Mouse (Mus musculus) hindbrain, embryonic 11.5 days (tissue): ENCODE measurements at regions not wholly inside any gene's neighbourhood (a gene's known extent, or its start where the extent isn't known, plus 50 kb on each side); places are given as distances from the start of the nearest gene placed in this dataset.

ENCODE experiments used
- ATAC-seq: fragments of 200-750 bp; cut with Nextera tagmentation; 2 replicates; pipeline ENCODE4 v1.8.0; 2017; ENCODE audit warnings: mild to moderate bottlenecking, moderate TSS enrichment, moderate library complexity; ENCODE audit not compliant: low FRiP score
- DNase-seq: peaks from one replicate; pipeline ENCODE4 v3.0.0-alpha.2; 2015; ENCODE audit warnings: low spot score
- H3K27ac ChIP-seq: fragments of 300-500 bp; sonication (generic); 2 replicates; pipeline ENCODE4 v1.5.1; 2014; ENCODE audit warnings: mild to moderate bottlenecking, low read depth, low read length
- H3K27me3 ChIP-seq: fragments of 300-500 bp; sonication (generic); 2 replicates; pipeline ENCODE4 v1.6.1; 2014; ENCODE audit warnings: mild to moderate bottlenecking, low read length, moderate library complexity, mixed read lengths; ENCODE audit not compliant: control insufficient read depth, insufficient read depth
- H3K36me3 ChIP-seq: fragments of 300-500 bp; sonication (generic); 2 replicates; pipeline ENCODE4 v1.6.1; 2014; ENCODE audit warnings: mild to moderate bottlenecking, low read length, moderate library complexity, mixed read lengths; ENCODE audit not compliant: control insufficient read depth, insufficient read depth
- H3K4me1 ChIP-seq: fragments of 300-500 bp; sonication (generic); replicated peaks from 2 replicates; pipeline ENCODE4 v1.6.1; 2014; ENCODE audit warnings: low read length, mixed read lengths; ENCODE audit not compliant: control insufficient read depth, insufficient read depth
- H3K4me2 ChIP-seq: fragments of 300-500 bp; sonication (generic); replicated peaks from 2 replicates; pipeline ENCODE4 v1.6.1; 2014; ENCODE audit warnings: mild to moderate bottlenecking, low read depth, low read length
- H3K4me3 ChIP-seq: fragments of 300-500 bp; sonication (generic); 2 replicates; pipeline ENCODE4 v1.5.1; 2014; ENCODE audit warnings: low read depth, low read length
- H3K9ac ChIP-seq: fragments of 300-500 bp; sonication (generic); 2 replicates; pipeline ENCODE4 v1.6.1; 2014; ENCODE audit warnings: low read depth, low read length
- H3K9me3 ChIP-seq: fragments of 300-500 bp; sonication (generic); 2 replicates; pipeline ENCODE4 v1.6.1; 2016; ENCODE audit warnings: low read length; ENCODE audit not compliant: control insufficient read depth
- WGBS: fragments of 180-500 bp; shearing (Covaris S2); extraction: QIAGEN DNeasy Blood & Tissue Kit; methylation state at CpG from one replicate; pipeline ENCODE4 v1.1.7; 2014; 5-methylcytosine and 5-hydroxymethylcytosine counted together

DNA sequence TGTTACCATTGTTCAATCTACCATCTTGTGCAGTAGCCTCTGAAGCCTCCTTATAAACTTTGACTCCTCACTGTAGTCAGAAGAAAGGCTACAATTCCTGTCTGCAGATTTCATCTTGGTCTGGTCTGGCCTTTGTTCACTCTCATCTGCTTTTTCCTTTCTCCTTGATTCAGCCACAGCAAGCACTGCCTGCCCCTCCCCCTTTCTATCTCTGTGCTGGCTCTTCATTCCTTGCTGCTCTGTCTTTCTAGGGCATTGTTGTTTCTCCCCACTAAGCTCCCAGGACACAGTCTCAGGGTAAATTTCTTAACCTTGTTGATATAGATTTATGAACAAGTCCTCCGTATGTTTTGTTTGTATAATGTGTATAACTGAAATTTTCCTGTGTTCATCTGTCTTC lies 62.3 kb upstream of the Gprin3 start:
- WGBS, result 83% methylated on average over 1 of the region's 1 CpGs
- H3K9me3 ChIP-seq, result no peaks in the 10 kb centered on the region
- DNase-seq (peak; percentile 6), ATAC-seq (no peak)
- H3K4me3 ChIP-seq, result no peak overlapping the region
- H3K4me2 ChIP-seq, result no peak overlapping the region
- no peaks in the 10 kb centered on the region for H3K36me3 ChIP-seq
- no peaks in the 10 kb centered on the region for H3K4me1 ChIP-seq
- no peak overlapping the region for H3K9ac ChIP-seq
- H3K27ac ChIP-seq, result no peak overlapping the region
- no peaks in the 10 kb centered on the region for H3K27me3 ChIP-seq

DNA sequence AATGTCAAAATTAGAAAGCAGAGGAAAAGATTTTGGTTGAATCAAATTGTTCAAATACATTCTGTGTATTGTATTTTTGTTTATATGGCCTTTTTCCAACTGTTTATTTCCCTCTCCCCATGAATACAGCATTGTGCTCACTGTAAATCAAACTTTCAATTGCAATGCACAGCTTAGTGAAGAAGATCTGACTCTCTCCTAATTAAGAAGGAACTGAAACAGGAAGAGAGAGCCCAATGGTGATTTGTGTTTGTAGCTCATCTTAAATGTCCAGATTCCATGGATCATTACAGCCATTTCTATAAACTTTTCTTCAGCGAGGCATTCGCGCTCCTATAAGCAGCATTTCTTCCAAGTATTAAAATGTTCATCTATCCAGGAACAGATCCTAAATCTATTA lies 57.9 kb upstream of the Gprin3 start:
- H3K9ac ChIP-seq, result no peak overlapping the region
- H3K36me3 ChIP-seq, result no peaks in the 10 kb centered on the region
- no peak overlapping the region for H3K27ac ChIP-seq
- no peak overlapping the region for H3K4me3 ChIP-seq
- H3K27me3 ChIP-seq, result no peaks in the 10 kb centered on the region
- 88% methylated on average over 3 of the region's 3 CpGs for WGBS
- H3K4me1 ChIP-seq, result no peaks in the 10 kb centered on the region
- no peak for DNase-seq
- ATAC-seq, result no peak
- H3K9me3 ChIP-seq, result no peaks in the 10 kb centered on the region
- H3K4me2 ChIP-seq, result no peak overlapping the region

DNA sequence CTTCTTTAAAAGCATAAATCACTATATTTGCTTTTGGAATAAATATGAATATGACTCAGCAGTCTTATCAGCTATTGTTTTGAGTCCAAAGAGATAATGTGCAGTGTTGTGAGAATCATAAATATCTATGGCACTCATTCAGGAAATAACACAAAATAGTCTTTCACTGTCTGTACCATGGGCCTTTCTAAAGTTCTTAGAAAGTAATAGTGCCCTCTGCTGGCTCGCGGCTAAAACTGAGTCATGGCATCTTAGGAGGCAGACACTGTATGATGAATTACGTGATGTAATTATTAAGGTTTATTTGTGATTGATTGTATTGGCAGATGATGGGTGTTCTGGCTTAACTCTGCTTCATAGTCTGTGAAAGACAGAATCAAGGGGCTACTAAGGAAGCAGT lies 57.5 kb upstream of the Gprin3 start:
- H3K4me2 ChIP-seq, result no peak overlapping the region
- no peak overlapping the region for H3K27ac ChIP-seq
- H3K36me3 ChIP-seq, result no peaks in the 10 kb centered on the region
- WGBS, result 22% methylated on average over 3 of the region's 3 CpGs
- H3K9me3 ChIP-seq, result no peaks in the 10 kb centered on the region
- no peaks in the 10 kb centered on the region for H3K27me3 ChIP-seq
- ATAC-seq, result peak; percentile 59; the same call in 1 of the 2 replicates
- no peaks in the 10 kb centered on the region for H3K4me1 ChIP-seq
- DNase-seq, result peak; percentile 52
- H3K4me3 ChIP-seq, result no peak overlapping the region
- H3K9ac ChIP-seq, result no peak overlapping the region
